Mouse (Mus musculus) neural tube, embryonic 15.5 days (tissue): Measurements from ENCODE around the gene Gtf3c2. TPM values are rescaled to one million over a fixed set of nuclear protein-coding genes. Genes with fewer than 3 reads are reported as not detected.
A peak's percentile ranks its signal among the peaks of the same experiment; 100 is the strongest.

Source experiments
- ATAC-seq: fragments of 200-750 bp; cut with Nextera tagmentation; 2 replicates; pipeline ENCODE4 v1.8.0; 2017; ENCODE audit warnings: mild to moderate bottlenecking, moderate TSS enrichment, moderate library complexity; ENCODE audit not compliant: low FRiP score
- H3K27ac ChIP-seq: fragments of 300-500 bp; sonication (generic); replicated peaks from 2 replicates; pipeline ENCODE4 v1.5.1; 2015; ENCODE audit warnings: mild to moderate bottlenecking, inconsistent platforms
- H3K27me3 ChIP-seq: fragments of 300-500 bp; sonication (generic); replicated peaks from 2 replicates; pipeline ENCODE4 v1.6.1; 2015; ENCODE audit warnings: inconsistent platforms
- H3K36me3 ChIP-seq: fragments of 300-500 bp; sonication (generic); 2 replicates; pipeline ENCODE4 v1.6.1; 2015; ENCODE audit warnings: inconsistent platforms
- H3K4me1 ChIP-seq: fragments of 300-500 bp; sonication (generic); 2 replicates; pipeline ENCODE4 v1.6.1; 2015; ENCODE audit warnings: inconsistent platforms
- H3K4me2 ChIP-seq: fragments of 300-500 bp; sonication (generic); 2 replicates; pipeline ENCODE4 v1.6.1; 2015; ENCODE audit warnings: inconsistent platforms, mild to moderate bottlenecking, moderate library complexity
- H3K4me3 ChIP-seq: fragments of 300-500 bp; sonication (generic); replicated peaks from 2 replicates; pipeline ENCODE4 v1.5.1; 2015; ENCODE audit warnings: mild to moderate bottlenecking, inconsistent platforms
- H3K9ac ChIP-seq: fragments of 300-500 bp; sonication (generic); replicated peaks from 2 replicates; pipeline ENCODE4 v1.6.1; 2015; ENCODE audit warnings: mild to moderate bottlenecking, inconsistent platforms
- H3K9me3 ChIP-seq: fragments of 300-500 bp; sonication (generic); replicated peaks from 2 replicates; pipeline ENCODE4 v1.6.1; 2016; ENCODE audit warnings: inconsistent platforms
- WGBS: fragments of 180-500 bp; shearing (Covaris S2); methylation state at CpG from one replicate; pipeline ENCODE4 v1.1.7; 2015; ENCODE audit warnings: mixed read lengths; 5-methylcytosine and 5-hydroxymethylcytosine counted together
- polyA plus RNA-seq: library from polyadenylated mRNA; unstranded; fragments of >200 nt; fragmentation: Nextera tagmentation; extraction: Ambion mirVana; gene quantifications from 2 replicates; pipeline ENCODE4 v1.2.1, GENCODE M21; 2015

Gene Gtf3c2
- polyA plus RNA-seq, 1 experiment from 2014 or later: 54.0 TPM

DNA sequence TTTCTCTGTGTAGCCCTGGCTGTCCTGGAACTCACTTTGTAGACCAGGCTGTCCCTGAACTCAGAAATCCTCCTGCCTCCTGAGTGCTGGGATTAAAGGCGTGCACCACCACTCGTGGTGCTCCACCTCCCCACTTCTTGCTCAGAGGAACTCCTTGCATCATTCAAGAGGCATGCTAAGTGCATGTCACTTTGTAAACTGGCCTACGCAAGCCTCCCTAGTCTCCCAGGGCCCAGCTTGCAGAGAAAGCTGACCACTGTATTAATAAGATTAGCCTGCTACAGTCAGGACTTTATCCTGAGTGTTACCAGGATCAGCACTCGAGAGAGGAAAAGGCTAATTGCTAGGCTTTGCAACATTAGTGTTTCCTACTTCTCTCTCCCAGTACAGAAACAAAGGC, 11.3 kb downstream of the Gtf3c2 start:
- Histone ChIP-seq H3K4me2 (no peak overlapping the region), H3K4me1 (no peaks in the 10 kb centered on the region), H3K9me3 (no peaks in the 10 kb centered on the region), H3K4me3 (no peak overlapping the region), H3K36me3 (peaks cover 86% of the 10 kb centered on the region), H3K27me3 (no peaks in the 10 kb centered on the region), H3K9ac (no peak overlapping the region), H3K27ac (no peak overlapping the region)
- ATAC-seq: no peak
- 92% methylated on average over 4 of the region's 4 CpGs for WGBS

DNA sequence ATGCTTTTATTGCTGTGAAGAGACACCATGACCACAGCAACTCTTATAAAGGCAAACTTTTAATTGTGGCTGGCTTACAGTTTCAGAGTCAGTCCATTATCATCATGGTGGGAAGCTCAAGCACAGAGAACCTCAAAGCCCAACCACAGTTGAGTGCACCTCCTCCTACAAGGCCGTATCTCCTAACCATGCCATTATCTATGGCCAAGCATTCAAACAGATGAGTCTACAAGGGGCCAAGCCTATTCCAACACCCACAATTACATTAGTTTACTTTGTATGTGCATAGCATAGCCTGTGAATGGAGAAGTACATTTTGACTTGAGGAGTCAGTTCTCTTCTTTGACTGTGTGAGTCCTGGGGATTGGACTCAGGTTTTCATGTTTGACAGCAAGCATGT, 15.1 kb downstream of the Gtf3c2 start:
- WGBS: 89% methylated on average over 1 of the region's 1 CpGs
- no peak overlapping the region for H3K4me2 ChIP-seq
- H3K27ac ChIP-seq: no peak overlapping the region
- H3K4me1 ChIP-seq: no peaks in the 10 kb centered on the region
- no peak overlapping the region for H3K4me3 ChIP-seq
- no peak for ATAC-seq
- no peak overlapping the region for H3K9ac ChIP-seq
- peaks cover 91% of the 10 kb centered on the region for H3K36me3 ChIP-seq
- no peaks in the 10 kb centered on the region for H3K27me3 ChIP-seq
- H3K9me3 ChIP-seq: no peaks in the 10 kb centered on the region

DNA sequence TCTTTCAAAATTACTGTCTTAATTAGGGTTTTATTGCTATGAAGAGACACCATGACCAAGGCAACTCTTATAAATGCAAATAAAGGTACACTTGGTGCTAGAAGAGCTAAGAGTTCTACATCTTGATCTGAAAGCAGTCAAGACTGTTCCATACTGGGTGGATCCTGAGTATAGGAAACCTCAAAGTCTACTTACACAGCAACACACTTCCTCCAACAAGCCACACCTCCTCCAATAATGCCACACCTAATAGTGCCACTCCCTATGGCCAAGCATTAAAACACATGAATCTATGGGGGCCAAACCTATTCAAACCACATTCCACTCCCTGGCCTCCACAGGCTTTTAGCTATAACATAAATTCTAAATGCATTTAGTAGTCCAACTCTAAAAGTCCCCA, 17.5 kb downstream of the Gtf3c2 start:
- Histone ChIP-seq H3K36me3 (peaks cover 91% of the 10 kb centered on the region), H3K27me3 (no peaks in the 10 kb centered on the region), H3K4me2 (no peak overlapping the region), H3K4me3 (no peak overlapping the region), H3K4me1 (no peaks in the 10 kb centered on the region), H3K9ac (no peak overlapping the region), H3K27ac (no peak overlapping the region), H3K9me3 (no peaks in the 10 kb centered on the region)
- ATAC-seq: no peak

DNA sequence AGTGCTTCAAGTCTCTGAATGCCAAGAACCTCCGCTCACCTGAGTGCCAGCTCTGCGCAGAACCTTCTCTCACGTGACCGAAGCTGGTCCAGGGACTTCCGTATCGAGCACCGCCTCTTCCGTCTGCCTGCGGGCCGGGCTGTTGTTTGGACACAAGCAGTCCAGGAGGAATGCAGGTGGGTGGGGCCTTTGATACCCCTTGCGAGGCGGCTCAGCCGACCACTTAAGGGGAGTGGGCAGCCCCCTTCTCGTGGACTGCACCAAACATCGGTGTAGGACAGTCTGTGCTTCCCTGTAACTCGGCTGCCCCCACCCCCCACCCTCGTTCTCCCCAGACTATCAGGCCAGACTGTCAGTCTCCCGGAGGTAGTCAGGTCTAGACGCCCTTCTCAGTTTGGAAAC, 25.8 kb downstream of the Gtf3c2 start, which contains the start of gene Mpv17:
TSS of gene Mpv17 (minus strand) at position 100 of the 402 bp plus-strand sequence.
- Histone ChIP-seq H3K27me3 (no peaks in the 10 kb centered on the region), H3K4me2 (peak within 1 kb of the TSS; percentile 92), H3K4me3 (peak within 1 kb of the TSS; percentile 67), H3K9me3 (no peaks in the 10 kb centered on the region), H3K4me1 (peaks cover 15% of the 10 kb centered on the region), H3K36me3 (peaks cover 32% of the 10 kb centered on the region), H3K9ac (peak within 1 kb of the TSS; percentile 77), H3K27ac (peak within 1 kb of the TSS; percentile 79)
- ATAC-seq: peak; percentile 95
- WGBS: under 1% methylated on average over 19 of the region's 19 CpGs

DNA sequence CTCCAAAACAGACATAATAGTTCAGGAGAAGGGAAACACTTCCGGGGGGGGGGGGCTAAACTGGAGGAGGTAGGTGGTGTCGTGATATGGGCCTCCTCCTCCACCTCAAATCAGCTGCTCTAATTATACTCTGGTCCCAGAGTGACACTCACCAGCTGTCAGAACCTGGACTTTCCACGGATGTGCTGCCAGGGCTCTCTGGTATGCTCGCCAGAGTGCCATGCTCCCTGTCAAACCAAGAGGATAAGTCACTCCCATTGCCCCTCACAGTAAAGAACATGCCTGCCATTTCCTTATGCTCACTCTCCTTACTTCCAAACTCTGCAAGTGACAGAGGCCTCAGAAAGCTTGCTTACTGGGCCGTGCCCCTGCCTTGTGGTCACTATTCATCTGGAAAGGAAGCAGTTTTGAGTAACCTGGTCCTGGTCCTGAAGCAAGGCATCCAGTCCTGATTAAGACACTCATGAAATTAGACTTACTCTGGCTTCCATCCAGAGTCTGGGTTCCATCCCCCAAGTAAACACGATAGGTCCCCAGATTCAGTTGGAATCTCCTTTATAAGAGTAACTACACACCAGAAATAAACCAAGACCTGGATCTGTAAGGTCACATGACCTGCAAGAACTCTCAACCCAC, 26.3 kb downstream of the Gtf3c2 start:
- Histone ChIP-seq H3K4me3 (peak overlapping the region; percentile 67), H3K4me2 (peak overlapping the region; percentile 92), H3K27me3 (no peaks in the 10 kb centered on the region), H3K36me3 (peaks cover 27% of the 10 kb centered on the region), H3K9ac (peak overlapping the region; percentile 77), H3K9me3 (no peaks in the 10 kb centered on the region), H3K27ac (peak overlapping the region; percentile 79), H3K4me1 (peaks cover 15% of the 10 kb centered on the region)
- 39% methylated on average over 6 of the region's 6 CpGs for WGBS
- peak; percentile 29 for ATAC-seq

DNA sequence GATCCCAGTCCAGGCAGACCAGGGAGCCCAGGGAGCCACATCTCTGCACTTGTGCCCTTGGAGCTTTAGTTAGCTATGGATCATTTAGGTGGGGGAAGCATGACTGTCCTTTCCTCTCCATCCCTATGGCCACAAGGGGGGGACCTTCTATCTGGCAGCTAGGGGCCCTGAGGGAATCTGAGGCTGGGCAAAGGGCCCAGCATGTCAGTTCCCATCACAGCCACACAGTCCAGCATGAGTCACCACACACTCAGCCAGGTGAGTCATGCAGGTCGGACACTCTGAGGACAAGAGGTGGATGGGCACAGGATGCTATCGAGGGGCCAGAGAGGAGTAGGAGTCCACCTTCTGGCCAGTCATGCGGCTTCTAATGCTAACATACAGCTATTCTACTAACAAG, 28.2 kb downstream of the Gtf3c2 start:
- no peak for ATAC-seq
- Histone ChIP-seq H3K9me3 (no peaks in the 10 kb centered on the region), H3K4me1 (peaks cover 15% of the 10 kb centered on the region), H3K36me3 (peaks cover 13% of the 10 kb centered on the region), H3K9ac (no peak overlapping the region), H3K27me3 (no peaks in the 10 kb centered on the region), H3K4me2 (no peak overlapping the region), H3K4me3 (no peak overlapping the region), H3K27ac (no peak overlapping the region)
- WGBS: 90% methylated on average over 3 of the region's 3 CpGs

DNA sequence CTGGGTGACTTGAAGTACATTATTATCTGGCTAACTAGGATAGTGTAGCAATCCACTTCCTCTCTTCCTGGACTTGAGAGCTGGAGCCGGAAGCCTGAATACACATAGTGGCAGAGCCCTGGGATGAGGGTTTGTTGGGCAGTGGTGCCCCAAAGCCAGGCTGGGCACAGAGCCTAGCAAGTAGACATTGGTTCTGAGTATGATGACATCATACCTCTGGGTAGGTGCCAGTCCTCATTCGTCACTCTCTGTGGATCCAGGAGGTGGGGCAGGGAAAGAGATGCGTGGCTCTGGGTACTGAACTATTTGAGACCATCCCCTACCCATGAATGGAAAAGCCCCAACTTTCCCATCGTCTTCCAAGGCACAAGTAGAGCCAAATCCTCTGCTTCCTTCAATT, 30.2 kb downstream of the Gtf3c2 start:
- no peak overlapping the region for H3K4me3 ChIP-seq
- H3K36me3 ChIP-seq: peaks cover 20% of the 10 kb centered on the region
- H3K4me2 ChIP-seq: no peak overlapping the region
- H3K27ac ChIP-seq: no peak overlapping the region
- H3K27me3 ChIP-seq: no peaks in the 10 kb centered on the region
- H3K4me1 ChIP-seq: peaks cover 13% of the 10 kb centered on the region
- no peak overlapping the region for H3K9ac ChIP-seq
- 91% methylated on average over 4 of the region's 4 CpGs for WGBS
- no peak for ATAC-seq
- no peaks in the 10 kb centered on the region for H3K9me3 ChIP-seq

DNA sequence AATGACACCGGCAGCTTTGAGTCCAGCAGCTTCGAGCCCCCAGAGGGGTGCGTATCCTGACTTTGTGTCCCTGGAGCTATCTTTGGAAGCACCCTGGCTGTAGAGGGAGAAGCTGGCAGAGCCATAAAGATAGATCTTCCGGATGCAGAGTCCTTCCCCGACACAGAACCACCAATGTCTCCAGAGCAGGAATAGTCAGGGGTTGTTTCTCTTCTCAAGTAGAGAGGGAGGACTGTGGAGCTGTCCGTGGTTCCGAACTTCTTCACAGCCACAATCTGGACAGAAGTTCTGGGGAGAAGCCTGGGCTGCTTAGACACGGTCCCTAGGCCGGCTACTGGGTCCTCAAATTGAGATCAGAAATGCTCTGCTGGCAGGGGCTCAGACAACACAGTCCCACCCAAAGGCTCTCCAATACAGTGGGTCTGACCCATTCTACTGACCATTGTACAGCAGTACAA, 40.9 kb downstream of the Gtf3c2 start:
- 14% methylated on average over 9 of the region's 9 CpGs for WGBS

DNA sequence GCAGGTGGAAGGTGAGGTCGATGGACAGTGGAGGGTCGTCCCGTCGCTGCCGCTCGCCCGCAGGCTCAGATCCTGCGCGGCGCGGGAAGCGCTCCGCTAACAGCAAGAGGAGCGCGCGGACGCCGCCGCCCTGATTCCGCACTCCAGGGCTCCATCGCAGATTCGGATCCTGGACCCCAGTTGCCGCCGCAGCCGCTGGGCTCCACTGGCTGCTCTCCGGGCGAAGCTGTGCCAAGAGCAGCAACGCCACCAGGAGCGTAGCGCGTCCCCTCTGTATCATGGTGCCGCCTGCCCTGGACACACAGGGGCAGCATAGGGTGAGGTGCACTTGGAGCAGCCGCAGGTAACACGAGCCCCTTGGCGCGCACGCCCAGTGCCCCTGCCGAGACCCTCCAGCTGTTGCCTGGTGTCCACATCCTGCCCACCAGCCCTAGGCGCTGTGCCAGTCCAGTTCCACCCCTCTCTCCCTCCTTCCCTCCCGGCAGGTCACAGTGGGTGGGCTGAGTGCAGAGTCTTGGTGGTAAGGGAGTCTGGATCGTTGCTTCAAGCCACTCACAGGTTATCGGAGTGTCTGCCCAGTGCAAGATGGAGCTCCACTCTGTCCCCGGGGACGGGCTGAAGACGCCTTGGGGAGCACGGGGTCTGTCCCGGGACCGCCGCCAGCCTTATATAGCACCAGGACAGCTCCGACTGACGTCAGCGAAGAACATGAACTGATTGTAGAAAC, 41.5 kb downstream of the Gtf3c2 start, which contains the start of gene Ucn:
TSS of gene Ucn (minus strand) at position 589 of the 727 bp plus-strand sequence.
- Histone ChIP-seq H3K36me3 (peaks cover 10% of the 10 kb centered on the region; the same call in 1 of the 2 replicates), H3K27me3 (peaks cover 65% of the 10 kb centered on the region), H3K4me3 (peak within 1 kb of the TSS; percentile 36), H3K27ac (no peak within 1 kb of the TSS), H3K4me1 (peaks cover 27% of the 10 kb centered on the region), H3K9me3 (no peaks in the 10 kb centered on the region), H3K4me2 (peak within 1 kb of the TSS; percentile 63), H3K9ac (peak within 1 kb of the TSS; percentile 40)
- no peak for ATAC-seq
- 1% methylated on average over 52 of the region's 52 CpGs for WGBS

More for the DNA sequence above, 40.9 kb downstream of the Gtf3c2 start:
- Histone ChIP-seq H3K4me1 (peaks cover 27% of the 10 kb centered on the region), H3K9ac (no peak overlapping the region), H3K27me3 (peaks cover 61% of the 10 kb centered on the region), H3K36me3 (peaks cover 13% of the 10 kb centered on the region; the same call in 1 of the 2 replicates), H3K4me3 (peak overlapping the region; percentile 36), H3K9me3 (no peaks in the 10 kb centered on the region), H3K27ac (no peak overlapping the region), H3K4me2 (peak overlapping the region; percentile 63)
- ATAC-seq: no peak

DNA sequence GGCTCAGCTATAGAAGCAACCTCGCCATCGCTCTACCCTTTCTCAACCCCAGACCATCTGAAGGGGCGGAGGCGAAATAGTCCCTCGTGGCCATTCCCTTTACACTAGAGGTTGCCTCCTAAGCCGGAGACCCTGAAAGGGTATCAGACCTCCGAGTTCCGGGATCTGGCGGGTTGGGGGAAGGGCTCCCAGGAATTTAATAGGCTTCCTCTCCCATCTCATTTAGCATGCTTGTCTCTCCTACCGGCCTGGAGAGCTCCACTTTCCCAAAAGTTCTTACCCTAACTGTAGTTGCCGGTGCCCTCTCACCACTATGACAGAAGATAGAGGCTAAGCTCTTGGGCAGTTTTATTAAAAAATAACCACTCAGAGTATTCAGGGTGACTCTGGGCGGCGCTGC, 42.3 kb downstream of the Gtf3c2 start:
- WGBS: under 1% methylated on average over 13 of the region's 13 CpGs
- ATAC-seq: no peak
- Histone ChIP-seq H3K4me3 (peak overlapping the region; percentile 36), H3K4me2 (peak overlapping the region; percentile 63), H3K27me3 (peaks cover 67% of the 10 kb centered on the region), H3K9me3 (no peaks in the 10 kb centered on the region), H3K4me1 (peaks cover 27% of the 10 kb centered on the region), H3K36me3 (peaks cover 7% of the 10 kb centered on the region; the same call in 1 of the 2 replicates), H3K9ac (peak overlapping the region; percentile 40), H3K27ac (no peak overlapping the region)

DNA sequence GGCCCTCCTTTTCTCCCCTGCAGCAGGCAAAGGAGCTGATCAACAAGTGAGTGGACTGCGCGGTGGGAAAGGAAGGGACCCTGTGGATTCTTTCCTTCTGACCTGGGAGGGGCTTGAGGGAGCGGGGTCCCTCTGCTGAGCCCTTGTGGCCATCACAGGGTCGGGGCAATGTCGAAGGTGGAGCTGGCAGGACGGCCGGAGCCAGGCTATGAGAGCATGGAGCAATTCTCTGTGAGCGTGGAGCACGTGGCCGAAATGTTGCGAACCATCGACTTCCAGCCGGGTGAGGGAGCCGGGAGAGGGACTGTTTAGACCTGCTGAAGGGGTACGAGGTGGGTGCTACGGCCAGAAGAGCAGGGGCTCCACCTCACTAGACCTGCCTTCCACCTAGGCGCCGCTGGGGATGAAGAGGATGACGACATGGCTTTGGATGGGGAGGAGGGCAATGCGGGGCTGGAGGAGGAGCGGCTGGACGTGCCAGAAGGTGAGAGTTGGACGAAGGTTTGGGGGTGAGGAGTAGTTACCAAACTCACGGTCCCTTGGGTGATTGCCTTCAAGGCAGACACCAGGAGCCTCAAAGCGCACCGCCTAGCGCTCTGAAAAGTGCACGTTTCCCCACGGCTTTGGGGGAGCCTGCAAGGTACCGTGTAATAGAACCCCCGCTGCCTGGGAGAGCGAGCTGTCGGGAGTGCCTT, 43.1 kb downstream of the Gtf3c2 start:
- no peaks in the 10 kb centered on the region for H3K9me3 ChIP-seq
- no peak for ATAC-seq
- H3K27me3 ChIP-seq: peaks cover 67% of the 10 kb centered on the region
- H3K36me3 ChIP-seq: peaks cover 7% of the 10 kb centered on the region; the same call in 1 of the 2 replicates
- H3K4me1 ChIP-seq: peaks cover 27% of the 10 kb centered on the region
- no peak overlapping the region for H3K9ac ChIP-seq
- WGBS: under 1% methylated on average over 33 of the region's 33 CpGs
- no peak overlapping the region for H3K27ac ChIP-seq
- H3K4me3 ChIP-seq: peak overlapping the region; percentile 36
- peak overlapping the region; percentile 63 for H3K4me2 ChIP-seq
